Mouse (Mus musculus): ENCODE results near the gene 9330159F19Rik.

DNA sequence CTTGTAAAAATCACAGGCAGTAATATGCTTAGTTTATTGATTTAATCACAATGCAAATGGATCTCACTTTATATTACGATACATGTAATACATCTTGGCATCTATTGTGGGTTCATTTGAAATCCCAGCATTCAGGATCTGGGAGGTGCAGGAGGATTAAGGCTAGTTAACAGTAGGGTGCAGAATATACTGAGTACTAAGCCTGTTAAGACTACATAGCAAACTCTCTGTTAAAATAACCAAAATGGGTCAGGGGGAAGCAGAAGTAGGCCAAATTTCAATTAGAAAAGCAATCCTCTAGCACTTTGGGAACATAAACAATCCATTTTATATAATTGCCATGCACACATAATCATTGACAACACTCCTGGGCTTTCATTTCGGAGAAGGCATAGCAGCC, 37.6 kb upstream of the 9330159F19Rik start:
- TF ChIP-seq POLR2A (IDR thresholded peaks at IDR 0.05; ENCODE audit: extremely low read depth, insufficient read depth, low read length) = no peak
- no peak for TF ChIP-seq CTCF (IDR thresholded peaks at IDR 0.05; ENCODE audit: extremely low read depth, insufficient read depth, low read length)
